Mouse (Mus musculus): ENCODE measurements around the gene Trmt112. TPM values are rescaled to one million over a fixed set of nuclear protein-coding genes. Genes with fewer than 3 reads are reported as not detected.
"Not testable (repeated sequence)": the region's sequence is repeated elsewhere in the genome, so short reads cannot be mapped to it uniquely, and the experiment has no call there.

The Trmt112 gene
- polyA plus RNA-seq, 1 experiment from 2014 or later = 147 TPM

- DNase-seq (ENCODE audit: low spot score) (no peak), ATAC-seq (ENCODE audit: low FRiP score) (no peak)
- H3K36me3 ChIP-seq (ENCODE audit: control insufficient read depth, insufficient read depth, low read length) = no peaks in the 10 kb centered on the region
- no peak overlapping the region for H3K4me2 ChIP-seq (replicated peaks; ENCODE audit: low read depth, low read length)
- H3K27me3 ChIP-seq (ENCODE audit: control insufficient read depth, insufficient read depth, low read length) = no peaks in the 10 kb centered on the region
- no peak overlapping the region for H3K27ac ChIP-seq (ENCODE audit: low read depth, low read length)
- H3K4me1 ChIP-seq (replicated peaks; ENCODE audit: control insufficient read depth, insufficient read depth, low read length) = no peaks in the 10 kb centered on the region
- 0 out of 2 replicates have a peak, but pooled peaks cover 3% of the 10 kb centered on the region for H3K9me3 ChIP-seq (ENCODE audit: control insufficient read depth, low read length)
- WGBS = 87% methylated on average over 6 of the region's 6 CpGs
- no peak overlapping the region for H3K9ac ChIP-seq (ENCODE audit: low read depth, low read length)
- H3K4me3 ChIP-seq (ENCODE audit: low read depth, low read length) = no peak overlapping the region
Observed at GRCm38 (mm10) chr19:6875834-6876233, 33.7 kb upstream of the Trmt112 start.

GRCm38 (mm10) chr19:6876799-6877198 is 32.7 kb upstream of the Trmt112 start:
- H3K4me3 ChIP-seq (ENCODE audit: low read depth, low read length) = no peak overlapping the region
- H3K27ac ChIP-seq (ENCODE audit: low read depth, low read length) = no peak overlapping the region
- H3K9ac ChIP-seq (ENCODE audit: low read depth, low read length) = no peak overlapping the region
- no peak overlapping the region for H3K4me2 ChIP-seq (replicated peaks; ENCODE audit: low read depth, low read length)
- no peaks in the 10 kb centered on the region for H3K4me1 ChIP-seq (replicated peaks; ENCODE audit: control insufficient read depth, insufficient read depth, low read length)
- H3K27me3 ChIP-seq (ENCODE audit: control insufficient read depth, insufficient read depth, low read length) = no peaks in the 10 kb centered on the region
- ATAC-seq (ENCODE audit: low FRiP score) = no peak
- 0 out of 2 replicates have a peak, but pooled peaks cover 3% of the 10 kb centered on the region for H3K9me3 ChIP-seq (ENCODE audit: control insufficient read depth, low read length)
- DNase-seq (ENCODE audit: low spot score) = no peak
- H3K36me3 ChIP-seq (ENCODE audit: control insufficient read depth, insufficient read depth, low read length) = no peaks in the 10 kb centered on the region

- no peak for DNase-seq (ENCODE audit: low spot score)
- WGBS = 84% methylated on average over 4 of the region's 4 CpGs
- Histone ChIP-seq H3K27me3 (ENCODE audit: control insufficient read depth, insufficient read depth, low read length) (no peaks in the 10 kb centered on the region), H3K9me3 (ENCODE audit: control insufficient read depth, low read length) (0 out of 2 replicates have a peak, but pooled peaks cover 3% of the 10 kb centered on the region), H3K27ac (ENCODE audit: low read depth, low read length) (no peak overlapping the region), H3K4me2 (replicated peaks; ENCODE audit: low read depth, low read length) (no peak overlapping the region), H3K4me3 (ENCODE audit: low read depth, low read length) (no peak overlapping the region), H3K4me1 (replicated peaks; ENCODE audit: control insufficient read depth, insufficient read depth, low read length) (no peaks in the 10 kb centered on the region), H3K36me3 (ENCODE audit: control insufficient read depth, insufficient read depth, low read length) (no peaks in the 10 kb centered on the region), H3K9ac (ENCODE audit: low read depth, low read length) (no peak overlapping the region)
- no peak for ATAC-seq (ENCODE audit: low FRiP score)
Observed at GRCm38 (mm10) chr19:6877965-6878364, 31.5 kb upstream of the Trmt112 start.

GRCm38 (mm10) chr19:6892512-6892911 is 17.0 kb upstream of the Trmt112 start:
- WGBS = 70% methylated on average over 4 of the region's 4 CpGs

GRCm38 (mm10) chr19:6893731-6894451 is 15.6 kb upstream of the Trmt112 start:
- Histone ChIP-seq H3K36me3 (ENCODE audit: control insufficient read depth, insufficient read depth, low read length) (no peaks in the 10 kb centered on the region), H3K4me3 (ENCODE audit: low read depth, low read length) (no peak overlapping the region), H3K9me3 (ENCODE audit: control insufficient read depth, low read length) (no peaks in the 10 kb centered on the region), H3K4me2 (replicated peaks; ENCODE audit: low read depth, low read length) (no peak overlapping the region), H3K4me1 (replicated peaks; ENCODE audit: control insufficient read depth, insufficient read depth, low read length) (no peaks in the 10 kb centered on the region), H3K27me3 (ENCODE audit: control insufficient read depth, insufficient read depth, low read length) (no peaks in the 10 kb centered on the region), H3K27ac (ENCODE audit: low read depth, low read length) (no peak overlapping the region), H3K9ac (ENCODE audit: low read depth, low read length) (no peak overlapping the region)
- DNase-seq (ENCODE audit: low spot score) (no peak), ATAC-seq (ENCODE audit: low FRiP score) (no peak)
- 92% methylated on average over 14 of the region's 14 CpGs for WGBS

More at GRCm38 (mm10) chr19:6892512-6892911, 17.0 kb upstream of the Trmt112 start:
- Histone ChIP-seq H3K4me2 (replicated peaks; ENCODE audit: low read depth, low read length) (no peak overlapping the region), H3K27me3 (ENCODE audit: control insufficient read depth, insufficient read depth, low read length) (no peaks in the 10 kb centered on the region), H3K9me3 (ENCODE audit: control insufficient read depth, low read length) (no peaks in the 10 kb centered on the region), H3K36me3 (ENCODE audit: control insufficient read depth, insufficient read depth, low read length) (no peaks in the 10 kb centered on the region), H3K4me1 (replicated peaks; ENCODE audit: control insufficient read depth, insufficient read depth, low read length) (no peaks in the 10 kb centered on the region), H3K27ac (ENCODE audit: low read depth, low read length) (no peak overlapping the region), H3K4me3 (ENCODE audit: low read depth, low read length) (no peak overlapping the region), H3K9ac (ENCODE audit: low read depth, low read length) (no peak overlapping the region)
- ATAC-seq (ENCODE audit: low FRiP score) = no peak
- no peak for DNase-seq (ENCODE audit: low spot score)

GRCm38 (mm10) chr19:6895608-6896305 is 13.7 kb upstream of the Trmt112 start:
- 89% methylated on average over 18 of the region's 18 CpGs for WGBS
- not testable (repeated sequence) for H3K27me3 ChIP-seq (ENCODE audit: control insufficient read depth, insufficient read depth, low read length); ATAC-seq (ENCODE audit: low FRiP score); H3K9me3 ChIP-seq (ENCODE audit: control insufficient read depth, low read length); H3K9ac ChIP-seq (ENCODE audit: low read depth, low read length); H3K4me1 ChIP-seq (replicated peaks; ENCODE audit: control insufficient read depth, insufficient read depth, low read length); H3K36me3 ChIP-seq (ENCODE audit: control insufficient read depth, insufficient read depth, low read length); H3K4me2 ChIP-seq (replicated peaks; ENCODE audit: low read depth, low read length); H3K4me3 ChIP-seq (ENCODE audit: low read depth, low read length); DNase-seq (ENCODE audit: low spot score); H3K27ac ChIP-seq (ENCODE audit: low read depth, low read length)

GRCm38 (mm10) chr19:6899641-6900040 is 9.9 kb upstream of the Trmt112 start:
- Histone ChIP-seq H3K9ac (ENCODE audit: low read depth, low read length) (no peak overlapping the region), H3K4me2 (replicated peaks; ENCODE audit: low read depth, low read length) (no peak overlapping the region), H3K9me3 (ENCODE audit: control insufficient read depth, low read length) (no peaks in the 10 kb centered on the region), H3K4me3 (ENCODE audit: low read depth, low read length) (no peak overlapping the region), H3K4me1 (replicated peaks; ENCODE audit: control insufficient read depth, insufficient read depth, low read length) (no peaks in the 10 kb centered on the region), H3K27me3 (ENCODE audit: control insufficient read depth, insufficient read depth, low read length) (no peaks in the 10 kb centered on the region), H3K27ac (ENCODE audit: low read depth, low read length) (no peak overlapping the region), H3K36me3 (ENCODE audit: control insufficient read depth, insufficient read depth, low read length) (no peaks in the 10 kb centered on the region)
- DNase-seq (ENCODE audit: low spot score) = no peak
- ATAC-seq (ENCODE audit: low FRiP score) = no peak
- 85% methylated on average over 4 of the region's 4 CpGs for WGBS

GRCm38 (mm10) chr19:6903031-6903430 is 6.5 kb upstream of the Trmt112 start:
- Histone ChIP-seq H3K9ac (ENCODE audit: low read depth, low read length) (no peak overlapping the region), H3K36me3 (ENCODE audit: control insufficient read depth, insufficient read depth, low read length) (peaks cover 5% of the 10 kb centered on the region), H3K4me3 (ENCODE audit: low read depth, low read length) (no peak overlapping the region), H3K27me3 (ENCODE audit: control insufficient read depth, insufficient read depth, low read length) (no peaks in the 10 kb centered on the region), H3K9me3 (ENCODE audit: control insufficient read depth, low read length) (no peaks in the 10 kb centered on the region), H3K27ac (ENCODE audit: low read depth, low read length) (no peak overlapping the region), H3K4me2 (replicated peaks; ENCODE audit: low read depth, low read length) (no peak overlapping the region), H3K4me1 (replicated peaks; ENCODE audit: control insufficient read depth, insufficient read depth, low read length) (0 out of 2 replicates have a peak, but pooled peaks cover 3% of the 10 kb centered on the region)
- WGBS = 100% methylated on average over 1 of the region's 1 CpGs
- DNase-seq (ENCODE audit: low spot score) (no peak), ATAC-seq (ENCODE audit: low FRiP score) (no peak)

- no peak overlapping the region for H3K4me3 ChIP-seq (ENCODE audit: low read depth, low read length)
- no peak overlapping the region for H3K27ac ChIP-seq (ENCODE audit: low read depth, low read length)
- no peak overlapping the region for H3K4me2 ChIP-seq (replicated peaks; ENCODE audit: low read depth, low read length)
- H3K36me3 ChIP-seq (ENCODE audit: control insufficient read depth, insufficient read depth, low read length) = peaks cover 5% of the 10 kb centered on the region
- H3K9ac ChIP-seq (ENCODE audit: low read depth, low read length) = no peak overlapping the region
- WGBS = 83% methylated on average over 2 of the region's 2 CpGs
- H3K9me3 ChIP-seq (ENCODE audit: control insufficient read depth, low read length) = no peaks in the 10 kb centered on the region
- DNase-seq (ENCODE audit: low spot score) = no peak
- H3K27me3 ChIP-seq (ENCODE audit: control insufficient read depth, insufficient read depth, low read length) = no peaks in the 10 kb centered on the region
- peaks cover 10% of the 10 kb centered on the region for H3K4me1 ChIP-seq (replicated peaks; ENCODE audit: control insufficient read depth, insufficient read depth, low read length)
- no peak for ATAC-seq (ENCODE audit: low FRiP score)
Observed at GRCm38 (mm10) chr19:6904846-6905245, 4.7 kb upstream of the Trmt112 start.

Data from hindbrain, embryonic 11.5 days (tissue).